Mouse (Mus musculus) mouse embryonic stem cell (cell line): ENCODE results near the gene Rin3.
"Not testable (repeated sequence)": the region's sequence is repeated elsewhere in the genome, so short reads cannot be mapped to it uniquely, and the experiment has no call there.

Source experiments
- in situ Hi-C, 2 experiments: fragments of 300-500 bp; cut with MboI; formaldehyde crosslinking; loops; 1 replicate in 1 of 2; 3 replicates in 1 of 2; pipeline ENCODE4 v1.14.3; 2019 to 2020; ENCODE audit warnings: low sequenced_read_pairs in 2 of 2, low pct_unique_long_range_greater_than_20kb in 1 of 2, mixed read lengths in 1 of 2; ENCODE audit not compliant: unreplicated experiment in 1 of 2

The Rin3 gene

GRCm38 (mm10) chr12:102271447-102271846 is 11.4 kb upstream of the Rin3 start:
- in situ Hi-C loops = no loop called here

- in situ Hi-C loops = no loop called here
Observed at GRCm38 (mm10) chr12:102275833-102276443, 6.9 kb upstream of the Rin3 start.

GRCm38 (mm10) chr12:102280290-102280689 is 2.6 kb upstream of the Rin3 start:
- in situ Hi-C loops = not testable (repeated sequence)

- in situ Hi-C loops = no loop called here
Observed at GRCm38 (mm10) chr12:102280867-102281503, 1.9 kb upstream of the Rin3 start.

- in situ Hi-C loops = no loop called here
Observed at GRCm38 (mm10) chr12:102282126-102282525, 722 bp upstream of the Rin3 start.

- in situ Hi-C loops = no loop called here
Observed at GRCm38 (mm10) chr12:102283483-102284266, 827 bp downstream of the Rin3 start.

GRCm38 (mm10) chr12:102284267-102284610 is 1.4 kb downstream of the Rin3 start:
- in situ Hi-C loops = no loop called here

- in situ Hi-C loops = no loop called here
Observed at GRCm38 (mm10) chr12:102284618-102285159, 1.8 kb downstream of the Rin3 start.

GRCm38 (mm10) chr12:102285318-102285717 is 2.5 kb downstream of the Rin3 start:
- in situ Hi-C loops = no loop called here

- in situ Hi-C loops = no loop called here
Observed at GRCm38 (mm10) chr12:102285779-102286178, 2.9 kb downstream of the Rin3 start.

GRCm38 (mm10) chr12:102286681-102287414 is 4.0 kb downstream of the Rin3 start:
- in situ Hi-C loops = no loop called here

- in situ Hi-C loops = no loop called here
Observed at GRCm38 (mm10) chr12:102287904-102288602, 5.2 kb downstream of the Rin3 start.

- in situ Hi-C loops = no loop called here
Observed at GRCm38 (mm10) chr12:102288846-102289245, 6.0 kb downstream of the Rin3 start.

GRCm38 (mm10) chr12:102289568-102289967 is 6.7 kb downstream of the Rin3 start:
- in situ Hi-C loops = no loop called here

- in situ Hi-C loops = no loop called here
Observed at GRCm38 (mm10) chr12:102290662-102291061, 7.8 kb downstream of the Rin3 start.

- in situ Hi-C loops = no loop called here
Observed at GRCm38 (mm10) chr12:102291686-102292085, 8.8 kb downstream of the Rin3 start.

- in situ Hi-C loops = no loop called here
Observed at GRCm38 (mm10) chr12:102292501-102293215, 9.8 kb downstream of the Rin3 start.

GRCm38 (mm10) chr12:102294634-102295033 is 11.8 kb downstream of the Rin3 start:
- in situ Hi-C loops = no loop called here
